Mouse (Mus musculus): ENCODE measurements around the gene Cadm1. TPM values are rescaled to one million over a fixed set of nuclear protein-coding genes. Genes with fewer than 3 reads are reported as not detected.

Gene Cadm1
- polyA plus RNA-seq, 1 experiment: 92.2 TPM

DNA sequence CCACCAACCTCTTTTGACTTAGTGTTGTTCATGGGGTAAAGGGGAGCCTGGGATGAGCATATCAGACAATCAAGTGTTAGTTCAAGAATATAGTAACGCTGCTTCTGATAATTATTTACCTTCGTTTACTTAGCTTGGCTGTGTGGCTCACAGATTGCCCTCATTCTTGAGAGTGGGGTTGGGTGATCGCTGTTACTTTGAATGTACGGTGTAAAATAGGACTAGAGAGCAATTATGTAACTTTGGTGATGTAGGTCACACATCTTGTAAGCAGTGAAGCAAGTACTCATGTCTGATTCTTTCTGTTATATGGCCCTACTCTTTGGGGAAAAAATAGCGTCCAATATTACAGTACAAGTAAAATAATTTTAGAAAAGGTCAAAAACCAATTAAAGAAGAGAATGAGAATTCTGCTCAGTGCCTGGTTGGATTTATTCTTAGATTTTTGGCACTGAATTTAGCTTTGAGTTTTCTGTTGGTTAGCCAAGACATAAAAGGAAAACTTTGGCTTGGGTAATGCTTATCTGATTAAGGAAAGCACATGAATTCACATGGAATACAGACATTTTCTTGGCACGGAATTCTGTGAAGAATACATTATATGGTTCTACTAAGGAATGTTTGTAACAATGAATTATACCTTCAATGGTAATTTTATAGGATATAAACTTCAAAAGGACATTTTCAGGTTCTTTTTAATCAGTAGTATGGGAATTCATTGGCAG, 129.6 kb downstream of the Cadm1 start:
- Histone ChIP-seq H3K4me3 (ENCODE audit: control insufficient read depth, low read depth, low read length) (no peak overlapping the region), H3K4me1 (ENCODE audit: control insufficient read depth, insufficient read depth, low read length) (no peaks in the 10 kb centered on the region), H3K27ac (ENCODE audit: control insufficient read depth, insufficient read depth, low read depth, low read length) (no peak overlapping the region), H3K36me3 (ENCODE audit: control insufficient read depth, insufficient read depth, low read length) (no peaks in the 10 kb centered on the region), H3K27me3 (ENCODE audit: control insufficient read depth, insufficient read depth, low read length) (no peaks in the 10 kb centered on the region)
- TF ChIP-seq CTCF (IDR thresholded peaks at IDR 0.05; ENCODE audit: control insufficient read depth, insufficient read depth, insufficient replicate concordance, low read depth, low read length) (no peak), POLR2A (IDR thresholded peaks at IDR 0.05; ENCODE audit: control insufficient read depth, low read depth, low read length) (no peak)

DNA sequence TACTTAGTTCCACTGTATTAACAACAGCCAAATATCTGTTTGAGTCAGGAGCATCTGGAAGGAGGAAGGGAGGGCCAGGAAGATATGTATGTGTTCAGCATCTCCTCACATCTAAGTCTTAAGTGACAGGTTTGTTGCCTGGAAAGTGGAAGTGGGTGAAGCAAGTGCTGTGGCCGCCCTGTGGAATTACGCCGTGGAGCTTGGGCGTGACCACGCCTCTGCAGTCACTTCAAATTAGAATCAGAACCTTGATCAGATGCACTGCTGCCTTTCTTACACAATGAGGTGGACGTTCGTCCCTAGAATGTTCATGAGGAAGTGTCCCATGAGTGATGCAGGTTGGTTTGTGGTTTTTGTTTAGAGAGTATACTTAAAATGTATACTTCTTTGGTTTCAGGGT, 131.6 kb downstream of the Cadm1 start:
- Histone ChIP-seq H3K27me3 (ENCODE audit: control insufficient read depth, insufficient read depth, low read length) (no peaks in the 10 kb centered on the region), H3K36me3 (ENCODE audit: control insufficient read depth, insufficient read depth, low read length) (no peaks in the 10 kb centered on the region), H3K4me3 (ENCODE audit: control insufficient read depth, low read depth, low read length) (no peak overlapping the region), H3K27ac (ENCODE audit: control insufficient read depth, insufficient read depth, low read depth, low read length) (no peak overlapping the region), H3K4me1 (ENCODE audit: control insufficient read depth, insufficient read depth, low read length) (no peaks in the 10 kb centered on the region)
- no peak for TF ChIP-seq POLR2A (IDR thresholded peaks at IDR 0.05; ENCODE audit: control insufficient read depth, low read depth, low read length)
- no peak for TF ChIP-seq CTCF (IDR thresholded peaks at IDR 0.05; ENCODE audit: control insufficient read depth, insufficient read depth, insufficient replicate concordance, low read depth, low read length)

DNA sequence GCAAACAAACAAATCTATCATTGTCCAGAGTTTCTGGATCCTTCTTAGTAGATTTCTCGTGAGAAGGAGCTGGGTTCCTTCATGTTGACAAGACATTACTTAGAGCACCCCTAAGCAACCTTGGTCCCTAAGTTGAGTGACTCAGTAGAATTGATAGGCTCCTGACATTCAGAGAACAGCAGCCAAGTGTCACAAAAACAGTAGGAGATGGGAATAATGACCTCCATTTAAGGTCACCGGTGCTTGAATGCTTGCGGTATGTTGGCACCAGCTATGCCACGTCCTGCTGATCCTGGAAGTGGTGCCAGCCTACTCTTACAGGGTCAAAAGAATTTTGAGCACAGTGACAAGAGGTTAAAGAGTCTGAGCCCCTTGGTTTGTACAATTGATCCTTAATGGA, 139.2 kb downstream of the Cadm1 start:
- TF ChIP-seq CTCF (IDR thresholded peaks at IDR 0.05; ENCODE audit: control insufficient read depth, insufficient read depth, insufficient replicate concordance, low read depth, low read length) (no peak), POLR2A (IDR thresholded peaks at IDR 0.05; ENCODE audit: control insufficient read depth, low read depth, low read length) (no peak)
- Histone ChIP-seq H3K36me3 (ENCODE audit: control insufficient read depth, insufficient read depth, low read length) (no peaks in the 10 kb centered on the region), H3K27me3 (ENCODE audit: control insufficient read depth, insufficient read depth, low read length) (no peaks in the 10 kb centered on the region), H3K4me1 (ENCODE audit: control insufficient read depth, insufficient read depth, low read length) (peaks cover 2% of the 10 kb centered on the region; the same call in 1 of the 2 replicates), H3K27ac (ENCODE audit: control insufficient read depth, insufficient read depth, low read depth, low read length) (no peak overlapping the region), H3K4me3 (ENCODE audit: control insufficient read depth, low read depth, low read length) (no peak overlapping the region)

GRCm38 (mm10) chr9:47671617-47672016, 141.6 kb downstream of the Cadm1 start:
- Histone ChIP-seq H3K27me3 (ENCODE audit: control insufficient read depth, insufficient read depth, low read length) (no peaks in the 10 kb centered on the region), H3K36me3 (ENCODE audit: control insufficient read depth, insufficient read depth, low read length) (no peaks in the 10 kb centered on the region), H3K4me3 (ENCODE audit: control insufficient read depth, low read depth, low read length) (peak overlapping the region; percentile 24), H3K4me1 (ENCODE audit: control insufficient read depth, insufficient read depth, low read length) (peaks cover 2% of the 10 kb centered on the region; the same call in 1 of the 2 replicates), H3K27ac (ENCODE audit: control insufficient read depth, insufficient read depth, low read depth, low read length) (peak overlapping the region; percentile 6; the same call in 1 of the 2 replicates)
- no peak for TF ChIP-seq CTCF (IDR thresholded peaks at IDR 0.05; ENCODE audit: control insufficient read depth, insufficient read depth, insufficient replicate concordance, low read depth, low read length)
- TF ChIP-seq POLR2A (IDR thresholded peaks at IDR 0.05; ENCODE audit: control insufficient read depth, low read depth, low read length): no peak

GRCm38 (mm10) chr9:47674766-47675713, 145.1 kb downstream of the Cadm1 start:
- H3K36me3 ChIP-seq (ENCODE audit: control insufficient read depth, insufficient read depth, low read length): no peaks in the 10 kb centered on the region
- TF ChIP-seq CTCF (IDR thresholded peaks at IDR 0.05; ENCODE audit: control insufficient read depth, insufficient read depth, insufficient replicate concordance, low read depth, low read length) (no peak), POLR2A (IDR thresholded peaks at IDR 0.05; ENCODE audit: control insufficient read depth, low read depth, low read length) (no peak)
- H3K4me3 ChIP-seq (ENCODE audit: control insufficient read depth, low read depth, low read length): no peak overlapping the region
- peaks cover 2% of the 10 kb centered on the region; the same call in 1 of the 2 replicates for H3K4me1 ChIP-seq (ENCODE audit: control insufficient read depth, insufficient read depth, low read length)
- H3K27me3 ChIP-seq (ENCODE audit: control insufficient read depth, insufficient read depth, low read length): no peaks in the 10 kb centered on the region
- H3K27ac ChIP-seq (ENCODE audit: control insufficient read depth, insufficient read depth, low read depth, low read length): no peak overlapping the region

DNA sequence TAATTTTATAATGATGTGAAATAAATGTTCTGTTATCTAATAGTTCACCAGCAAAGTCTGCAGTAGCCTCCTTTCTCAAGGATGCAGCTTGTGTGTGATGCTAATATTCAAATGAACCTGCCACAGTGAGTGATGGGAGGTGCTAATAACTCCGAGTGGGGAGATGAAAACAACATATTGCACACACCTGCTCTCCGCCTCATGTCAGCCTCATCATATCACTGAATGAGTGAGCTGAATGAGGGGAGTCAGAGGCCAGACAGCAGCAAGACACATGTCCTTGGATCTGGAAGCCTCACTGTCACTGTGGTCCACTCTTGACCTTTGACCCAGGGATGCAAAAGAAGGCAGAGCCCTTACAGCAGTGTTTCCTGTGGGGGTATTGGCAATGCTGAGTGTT, 156.9 kb downstream of the Cadm1 start:
- Histone ChIP-seq H3K4me3 (ENCODE audit: control insufficient read depth, low read depth, low read length) (no peak overlapping the region), H3K4me1 (ENCODE audit: control insufficient read depth, insufficient read depth, low read length) (no peaks in the 10 kb centered on the region), H3K36me3 (ENCODE audit: control insufficient read depth, insufficient read depth, low read length) (no peaks in the 10 kb centered on the region), H3K27ac (ENCODE audit: control insufficient read depth, insufficient read depth, low read depth, low read length) (no peak overlapping the region), H3K27me3 (ENCODE audit: control insufficient read depth, insufficient read depth, low read length) (no peaks in the 10 kb centered on the region)
- TF ChIP-seq CTCF (IDR thresholded peaks at IDR 0.05; ENCODE audit: control insufficient read depth, insufficient read depth, insufficient replicate concordance, low read depth, low read length) (no peak), POLR2A (IDR thresholded peaks at IDR 0.05; ENCODE audit: control insufficient read depth, low read depth, low read length) (no peak)

- Histone ChIP-seq H3K4me1 (ENCODE audit: control insufficient read depth, insufficient read depth, low read length) (no peaks in the 10 kb centered on the region), H3K27ac (ENCODE audit: control insufficient read depth, insufficient read depth, low read depth, low read length) (no peak overlapping the region), H3K36me3 (ENCODE audit: control insufficient read depth, insufficient read depth, low read length) (no peaks in the 10 kb centered on the region), H3K4me3 (ENCODE audit: control insufficient read depth, low read depth, low read length) (no peak overlapping the region), H3K27me3 (ENCODE audit: control insufficient read depth, insufficient read depth, low read length) (no peaks in the 10 kb centered on the region)
- TF ChIP-seq POLR2A (IDR thresholded peaks at IDR 0.05; ENCODE audit: control insufficient read depth, low read depth, low read length) (no peak), CTCF (IDR thresholded peaks at IDR 0.05; ENCODE audit: control insufficient read depth, insufficient read depth, insufficient replicate concordance, low read depth, low read length) (no peak)
Measured at GRCm38 (mm10) chr9:47687604-47688003, 157.6 kb downstream of the Cadm1 start.

All from testis, adult 2 months (tissue).